Comparison of ENCODE assay signal across 18 mouse cellular contexts in genomic region chr1:133051829-133052228, GRCm38 (mm10). TPM values are rescaled to one million over a fixed set of nuclear protein-coding genes. Genes with fewer than 3 reads are reported as not detected.
DNase-seq lines count a peak whose midpoint lies in the region; ATAC-seq and TF ChIP-seq lines count a peak whose summit lies in the region.
"Had no signal": no experiment of that assay in that cellular context is flagged by ENCODE, and none has a peak within 500 bp of the region (broad histone marks: within the 10 kb centered on the region; RNA-seq: fewer than 3 reads in every experiment).

No protein-coding gene starts in this region.

- TF ChIP-seq RAD21 in CH12.LX (IDR thresholded peaks at IDR 0.05; ENCODE audit: low read depth, low read length) = peak; percentile 35

- H3K9ac ChIP-seq in forebrain, embryonic 12.5 days = no peak overlapping the region
- H3K9ac ChIP-seq in liver, embryonic 14.5 days (replicated peaks) = no peak overlapping the region
- no peak overlapping the region for H3K9ac ChIP-seq in CH12.LX (ENCODE audit: insufficient read depth, low read depth)
- H3K9ac ChIP-seq: hindbrain, embryonic 14.5 days; limb, embryonic 12.5 days had no signal

- no peak for ATAC-seq in forebrain, embryonic 12.5 days (ENCODE audit: low FRiP score)
- ATAC-seq in liver, embryonic 14.5 days (ENCODE audit: insufficient read depth) = no peak
- ATAC-seq: activated CD4-positive, CD25-positive, alpha-beta regulatory T cell, adult 4 months; midbrain, embryonic 16.5 days had no signal

- no peaks in the 10 kb centered on the region for H3K9me3 ChIP-seq in forebrain, embryonic 10.5 days
- no peaks in the 10 kb centered on the region for H3K9me3 ChIP-seq in forebrain, embryonic 12.5 days
- no peaks in the 10 kb centered on the region for H3K9me3 ChIP-seq in liver, embryonic 14.5 days (ENCODE audit: control insufficient read depth, low read length)
- no peaks in the 10 kb centered on the region for H3K9me3 ChIP-seq in CH12.LX (replicated peaks; ENCODE audit: low read length)
- H3K9me3 ChIP-seq: limb, embryonic 12.5 days had no signal

- dilution Hi-C loops in CH12.LX (cut with MboI; ENCODE audit: extremely low pct_ligation_motif_present, extremely low pct_unique_long_range_greater_than_20kb, low sequenced_read_pairs) = no loop called here

- H3K27ac ChIP-seq in forebrain, embryonic 10.5 days = peak overlapping the region; percentile 25; the same call in 1 of the 2 replicates
- no peak overlapping the region for H3K27ac ChIP-seq in forebrain, embryonic 12.5 days
- H3K27ac ChIP-seq in liver, embryonic 14.5 days = no peak overlapping the region
- peak overlapping the region; percentile 81 for H3K27ac ChIP-seq in CH12.LX (ENCODE audit: insufficient read depth, low read depth)
- H3K27ac ChIP-seq: hindbrain, embryonic 14.5 days; limb, embryonic 12.5 days; macrophage had no signal

- in situ Hi-C loops in CH12.LX (cut with MboI; ENCODE audit: low pct_ligation_motif_present, low pct_unique_long_range_greater_than_20kb, low sequenced_read_pairs) = loop anchor here (5.0 kb wide), 1 partner anchor 35 kb away; no protein-coding TSS in a partner anchor

- intact Hi-C loops in left cerebral cortex, postnatal 36 days (cut with DNase I) = no loop called here

- DNase-seq in forebrain, embryonic 10.5 days (ENCODE audit: extremely low spot score, low spot score) = no peak
- no peak for DNase-seq in liver, embryonic 14.5 days (ENCODE audit: low read depth in 3 of 3, low spot score in 3 of 3)
- no peak for DNase-seq in liver
- peak; percentile 45 for DNase-seq in CH12.LX (ENCODE audit: extremely low read depth)
- DNase-seq in brain, embryonic 14.5 days (ENCODE audit: low read depth) = no peak
- DNase-seq in frontal cortex, adult 2 months (ENCODE audit: extremely low spot score in 1 of 2, low spot score in 1 of 2) = no peak
- no peak for DNase-seq in left cerebral cortex, postnatal 36 days (ENCODE audit: low spot score in 2 of 2)
- DNase-seq: adrenal gland, postnatal 36 days; cerebellum, postnatal 36 days; kidney, adult 18-20 months; lung, adult 18-20 months; thymus, postnatal 4 days had no signal

- no peaks in the 10 kb centered on the region for H3K27me3 ChIP-seq in forebrain, embryonic 10.5 days (ENCODE audit: poor library complexity, severe bottlenecking)
- H3K27me3 ChIP-seq in forebrain, embryonic 12.5 days = no peaks in the 10 kb centered on the region
- H3K27me3 ChIP-seq in liver, embryonic 14.5 days (ENCODE audit: control insufficient read depth, insufficient read depth, low read length) = peaks cover 6% of the 10 kb centered on the region
- H3K27me3 ChIP-seq in CH12.LX (replicated peaks) = no peaks in the 10 kb centered on the region
- H3K27me3 ChIP-seq: limb, embryonic 12.5 days had no signal

- peak; percentile 34 for TF ChIP-seq CTCF in liver, embryonic 14.5 days (IDR thresholded peaks at IDR 0.05; ENCODE audit: low read depth)
- peak; percentile 18 to 58; a peak in 2 of 4 replicates for TF ChIP-seq CTCF in CH12.LX (conservative IDR thresholded peaks at IDR 0.05 in 1 of 2, IDR thresholded peaks at IDR 0.05 in 1 of 2; ENCODE audit: low read depth in 2 of 2, low read length in 2 of 2)
- TF ChIP-seq CTCF in brain, embryonic 14.5 days (IDR thresholded peaks at IDR 0.05; ENCODE audit: borderline replicate concordance, extremely low read depth, insufficient read depth, insufficient read length) = peak; percentile 2; the same call in 1 of the 2 replicates

- WGBS in forebrain, embryonic 10.5 days = 87% methylated on average over 2 of the region's 2 CpGs
- WGBS in forebrain, embryonic 12.5 days = 87% methylated on average over 2 of the region's 2 CpGs
- WGBS in liver, embryonic 14.5 days (ENCODE audit: insufficient replicate concordance) = 63% methylated on average over 2 of the region's 2 CpGs

- peaks cover 75% of the 10 kb centered on the region for H3K4me1 ChIP-seq in forebrain, embryonic 10.5 days
- peaks cover 59% of the 10 kb centered on the region for H3K4me1 ChIP-seq in forebrain, embryonic 12.5 days
- 0 out of 4 replicates have a peak, but pooled peaks cover 0 to 4% of the 10 kb centered on the region in 2 experiments for H3K4me1 ChIP-seq in liver, embryonic 14.5 days (replicated peaks; ENCODE audit: control insufficient read depth in 2 of 2, insufficient read depth in 2 of 2, low read length in 1 of 2)
- H3K4me1 ChIP-seq in CH12.LX (ENCODE audit: control insufficient read depth in 1 of 2, insufficient read depth in 2 of 2) = peaks cover 30 to 84% of the 10 kb centered on the region in 2 experiments

- no peak for TF ChIP-seq POLR2A in CH12.LX (IDR thresholded peaks at IDR 0.05; ENCODE audit: low read depth, low read length)
- no peak for TF ChIP-seq POLR2A in brain, embryonic 14.5 days (IDR thresholded peaks at IDR 0.05; ENCODE audit: borderline replicate concordance, extremely low read depth, insufficient read depth, insufficient read length, poor library complexity, severe bottlenecking)

- no peak overlapping the region for H3K4me3 ChIP-seq in forebrain, embryonic 10.5 days
- no peak overlapping the region for H3K4me3 ChIP-seq in forebrain, embryonic 12.5 days (replicated peaks)
- no peak overlapping the region for H3K4me3 ChIP-seq in liver, embryonic 14.5 days (ENCODE audit: insufficient read depth in 1 of 2, low read depth in 2 of 2, low read length in 2 of 2)
- H3K4me3 ChIP-seq in CH12.LX (replicated peaks in 1 of 3; ENCODE audit: low read depth in 2 of 3, low read length in 2 of 3, poor library complexity in 1 of 3) = no peak overlapping the region
- H3K4me3 ChIP-seq: limb, embryonic 12.5 days had no signal

- no peak overlapping the region for H3K4me2 ChIP-seq in forebrain, embryonic 12.5 days
- no peak overlapping the region for H3K4me2 ChIP-seq in liver, embryonic 14.5 days (ENCODE audit: low read depth)
- no peak overlapping the region for H3K4me2 ChIP-seq in CH12.LX (ENCODE audit: insufficient read depth, low read depth, poor library complexity, severe bottlenecking)
- H3K4me2 ChIP-seq: hindbrain, embryonic 14.5 days; limb, embryonic 12.5 days had no signal

- peaks cover 4% of the 10 kb centered on the region; the same call in 1 of the 2 replicates for H3K36me3 ChIP-seq in forebrain, embryonic 10.5 days (replicated peaks)
- no peaks in the 10 kb centered on the region for H3K36me3 ChIP-seq in forebrain, embryonic 12.5 days (replicated peaks)
- H3K36me3 ChIP-seq in liver, embryonic 14.5 days (replicated peaks; ENCODE audit: control insufficient read depth, insufficient read depth, low read depth) = no peaks in the 10 kb centered on the region
- H3K36me3 ChIP-seq in CH12.LX (replicated peaks in 1 of 2; ENCODE audit: control insufficient read depth in 1 of 2, insufficient read depth in 1 of 2, low read length in 1 of 2) = peaks cover 0 to 5% of the 10 kb centered on the region in 2 experiments
- H3K36me3 ChIP-seq: limb, embryonic 12.5 days had no signal

- TF ChIP-seq EP300 in liver, embryonic 14.5 days (IDR thresholded peaks at IDR 0.05; ENCODE audit: low read depth) = no peak
- no peak for TF ChIP-seq EP300 in CH12.LX (IDR thresholded peaks at IDR 0.05; ENCODE audit: low read length)

- H3K79me2 ChIP-seq in CH12.LX (replicated peaks; ENCODE audit: control insufficient read depth, extremely low read depth, insufficient read depth, poor library complexity, severe bottlenecking) = peaks cover 79% of the 10 kb centered on the region

TF ChIP-seq in CH12.LX, 34 proteins besides CTCF, POLR2A, EP300 and RAD21:
- TF ChIP-seq PAX5 (IDR thresholded peaks at IDR 0.05; ENCODE audit: low read length) = no peak
- TF ChIP-seq SMC3 (IDR thresholded peaks at IDR 0.05; ENCODE audit: low read depth, low read length) = peak; percentile 41

RNA-seq across cellular contexts. Expression of gene Pik3c2b, which starts 6.4 kb away (rescaled TPM):
- 13.6 and 13.7 TPM in 2 replicates for polyA plus RNA-seq in forebrain, embryonic 10.5 days (2016; fragmentation: Nextera tagmentation; extraction: Ambion mirVana)
- polyA plus RNA-seq in forebrain, embryonic 12.5 days (2016; fragmentation: Nextera tagmentation; extraction: Ambion mirVana) = 21.3 and 22.0 TPM in 2 replicates
- polyA plus RNA-seq in liver, embryonic 14.5 days (2012; rRNA removed) = 0.76 and 0.83 TPM in 2 replicates
- polyA plus RNA-seq in liver, embryonic 14.5 days (2014; fragmentation: Nextera tagmentation; extraction: Ambion mirVana) = 0.48 and 0.75 TPM in 2 replicates
- total RNA-seq in CH12.LX (2012; rRNA removed) = 15.9 and 16.5 TPM in 2 replicates
- 7.2 and 8.7 TPM in 2 replicates for total RNA-seq in CH12.LX (2014; rRNA removed)
- polyA plus RNA-seq in CH12.LX (2012; ENCODE audit: insufficient read length, low read depth) = 9.2 and 12.0 TPM in 2 replicates
- polyA plus RNA-seq in brain, embryonic 14.5 days (2012; rRNA removed) = 27.2 and 31.2 TPM in 2 replicates
- polyA plus RNA-seq in frontal cortex, adult 2 months (2012; rRNA removed) = 14.9 and 16.2 TPM in 2 replicates
- total RNA-seq in left cerebral cortex, postnatal 36 days (2021) = 10 to 100 TPM; 12.4 to 18.6 TPM

RNA-seq across cellular contexts. Expression of gene Mdm4, which starts 21.5 kb away (rescaled TPM):
- polyA plus RNA-seq in forebrain, embryonic 10.5 days (2016; fragmentation: Nextera tagmentation; extraction: Ambion mirVana) = 38.5 and 38.8 TPM in 2 replicates
- polyA plus RNA-seq in forebrain, embryonic 12.5 days (2016; fragmentation: Nextera tagmentation; extraction: Ambion mirVana) = 52.8 and 53.1 TPM in 2 replicates
- polyA plus RNA-seq in liver, embryonic 14.5 days (2012; rRNA removed) = 21.6 and 25.9 TPM in 2 replicates
- 11.6 and 14.4 TPM in 2 replicates for polyA plus RNA-seq in liver, embryonic 14.5 days (2014; fragmentation: Nextera tagmentation; extraction: Ambion mirVana)
- total RNA-seq in CH12.LX (2012; rRNA removed) (84.5 and 107 TPM in 2 replicates), CH12.LX (2014; rRNA removed) (66.5 and 68.3 TPM in 2 replicates)
- polyA plus RNA-seq in CH12.LX (2012; ENCODE audit: insufficient read length, low read depth) = 78.9 and 79.0 TPM in 2 replicates
- 113 and 132 TPM in 2 replicates for polyA plus RNA-seq in brain, embryonic 14.5 days (2012; rRNA removed)
- 67.2 TPM in 2 replicates for polyA plus RNA-seq in frontal cortex, adult 2 months (2012; rRNA removed)
- 10 to 100 TPM; 63.2 to 91.1 TPM for total RNA-seq in left cerebral cortex, postnatal 36 days (2021)

Comparison
In these comparisons a context has a peak if more than half of its experiments do, and no peak if none do; other contexts are left out.
1. H3K27ac ChIP-seq: peak in forebrain, embryonic 10.5 days (single experiment) and CH12.LX (single experiment); none in forebrain, embryonic 12.5 days (single experiment) and liver, embryonic 14.5 days (single experiment).
2. Peak in every context shown above with its lines, with median percentiles within 50 percentile points of each other: CTCF ChIP-seq.